Mouse (Mus musculus): ENCODE measurements at regions not wholly inside any gene's neighbourhood (a gene's known extent, or its start where the extent isn't known, plus 50 kb on each side); places are given as distances from the start of the nearest gene placed in this dataset.
A peak's percentile ranks its signal among the peaks of the same experiment; 100 is the strongest.

GRCm38 (mm10) chr19:23044510-23045464 is 96.2 kb upstream of the Klf9 start:
- DNase-seq (ENCODE audit: low read depth) = no peak
- TF ChIP-seq CTCF (IDR thresholded peaks at IDR 0.05; ENCODE audit: borderline replicate concordance, extremely low read depth, insufficient read depth, insufficient read length) = no peak
- TF ChIP-seq POLR2A (IDR thresholded peaks at IDR 0.05; ENCODE audit: borderline replicate concordance, extremely low read depth, insufficient read depth, insufficient read length, poor library complexity, severe bottlenecking) = no peak

GRCm38 (mm10) chr19:23051456-23051855 is 89.6 kb upstream of the Klf9 start:
- no peak for DNase-seq (ENCODE audit: low read depth)
- TF ChIP-seq POLR2A (IDR thresholded peaks at IDR 0.05; ENCODE audit: borderline replicate concordance, extremely low read depth, insufficient read depth, insufficient read length, poor library complexity, severe bottlenecking) = no peak
- no peak for TF ChIP-seq CTCF (IDR thresholded peaks at IDR 0.05; ENCODE audit: borderline replicate concordance, extremely low read depth, insufficient read depth, insufficient read length)

- TF ChIP-seq CTCF (IDR thresholded peaks at IDR 0.05; ENCODE audit: borderline replicate concordance, extremely low read depth, insufficient read depth, insufficient read length) (no peak), POLR2A (IDR thresholded peaks at IDR 0.05; ENCODE audit: borderline replicate concordance, extremely low read depth, insufficient read depth, insufficient read length, poor library complexity, severe bottlenecking) (no peak)
- no peak for DNase-seq (ENCODE audit: low read depth)
Observed at GRCm38 (mm10) chr19:23054440-23054839, 86.6 kb upstream of the Klf9 start.

GRCm38 (mm10) chr19:23055916-23056805 is 84.9 kb upstream of the Klf9 start:
- no peak for TF ChIP-seq CTCF (IDR thresholded peaks at IDR 0.05; ENCODE audit: borderline replicate concordance, extremely low read depth, insufficient read depth, insufficient read length)
- no peak for TF ChIP-seq POLR2A (IDR thresholded peaks at IDR 0.05; ENCODE audit: borderline replicate concordance, extremely low read depth, insufficient read depth, insufficient read length, poor library complexity, severe bottlenecking)
- DNase-seq (ENCODE audit: low read depth) = no peak

- TF ChIP-seq POLR2A (IDR thresholded peaks at IDR 0.05; ENCODE audit: borderline replicate concordance, extremely low read depth, insufficient read depth, insufficient read length, poor library complexity, severe bottlenecking) (no peak), CTCF (IDR thresholded peaks at IDR 0.05; ENCODE audit: borderline replicate concordance, extremely low read depth, insufficient read depth, insufficient read length) (no peak)
Observed at GRCm38 (mm10) chr19:23056851-23057707, 83.9 kb upstream of the Klf9 start.

GRCm38 (mm10) chr19:23057739-23058501 is 83.1 kb upstream of the Klf9 start:
- DNase-seq (ENCODE audit: low read depth) = peak; percentile 47
- no peak for TF ChIP-seq POLR2A (IDR thresholded peaks at IDR 0.05; ENCODE audit: borderline replicate concordance, extremely low read depth, insufficient read depth, insufficient read length, poor library complexity, severe bottlenecking)
- no peak for TF ChIP-seq CTCF (IDR thresholded peaks at IDR 0.05; ENCODE audit: borderline replicate concordance, extremely low read depth, insufficient read depth, insufficient read length)

More at GRCm38 (mm10) chr19:23056851-23057707, 83.9 kb upstream of the Klf9 start:
- DNase-seq (ENCODE audit: low read depth) = peak; percentile 79

GRCm38 (mm10) chr19:23058502-23058900 is 82.5 kb upstream of the Klf9 start:
- peak; percentile 44 for DNase-seq (ENCODE audit: low read depth)
- TF ChIP-seq POLR2A (IDR thresholded peaks at IDR 0.05; ENCODE audit: borderline replicate concordance, extremely low read depth, insufficient read depth, insufficient read length, poor library complexity, severe bottlenecking) (no peak), CTCF (IDR thresholded peaks at IDR 0.05; ENCODE audit: borderline replicate concordance, extremely low read depth, insufficient read depth, insufficient read length) (no peak)

GRCm38 (mm10) chr19:23061081-23061640 is 79.9 kb upstream of the Klf9 start:
- no peak for DNase-seq (ENCODE audit: low read depth)
- TF ChIP-seq CTCF (IDR thresholded peaks at IDR 0.05; ENCODE audit: borderline replicate concordance, extremely low read depth, insufficient read depth, insufficient read length) (no peak), POLR2A (IDR thresholded peaks at IDR 0.05; ENCODE audit: borderline replicate concordance, extremely low read depth, insufficient read depth, insufficient read length, poor library complexity, severe bottlenecking) (no peak)

- no peak for TF ChIP-seq CTCF (IDR thresholded peaks at IDR 0.05; ENCODE audit: borderline replicate concordance, extremely low read depth, insufficient read depth, insufficient read length)
- TF ChIP-seq POLR2A (IDR thresholded peaks at IDR 0.05; ENCODE audit: borderline replicate concordance, extremely low read depth, insufficient read depth, insufficient read length, poor library complexity, severe bottlenecking) = no peak
Observed at GRCm38 (mm10) chr19:23061906-23062305, 79.1 kb upstream of the Klf9 start.

More at GRCm38 (mm10) chr19:23061906-23062305, 79.1 kb upstream of the Klf9 start:
- DNase-seq (ENCODE audit: low read depth) = no peak
